ENCODE assay signal across 14 mouse cellular contexts in genomic region chr2:18819520-18819919, GRCm38 (mm10).
DNase-seq lines count a peak whose midpoint lies in the region; ATAC-seq and TF ChIP-seq lines count a peak whose summit lies in the region.
"Had no signal": no experiment of that assay in that cellular context is flagged by ENCODE, and none has a peak within 500 bp of the region (broad histone marks: within the 10 kb centered on the region; RNA-seq: fewer than 3 reads in every experiment).

No protein-coding gene starts in this region.

- 0 out of 2 replicates have a peak, but pooled peaks have one; percentile 23 for TF ChIP-seq CTCF in forebrain, postnatal 0 days (IDR thresholded peaks at IDR 0.05; ENCODE audit: low read depth)
- peak; percentile 43 for TF ChIP-seq CTCF in liver, embryonic 14.5 days (IDR thresholded peaks at IDR 0.05; ENCODE audit: low read depth)
- TF ChIP-seq CTCF in stomach, postnatal 0 days (IDR thresholded peaks at IDR 0.05; ENCODE audit: low read depth) = no peak

- no peaks in the 10 kb centered on the region for H3K36me3 ChIP-seq in forebrain, postnatal 0 days (ENCODE audit: insufficient read depth)
- no peaks in the 10 kb centered on the region for H3K36me3 ChIP-seq in forebrain, embryonic 16.5 days (ENCODE audit: control insufficient read depth, insufficient read depth)
- no peaks in the 10 kb centered on the region for H3K36me3 ChIP-seq in liver, embryonic 14.5 days (replicated peaks; ENCODE audit: control insufficient read depth, insufficient read depth, low read depth)
- H3K36me3 ChIP-seq in liver, embryonic 11.5 days (ENCODE audit: control insufficient read depth, insufficient read depth, low read length) = no peaks in the 10 kb centered on the region
- no peaks in the 10 kb centered on the region for H3K36me3 ChIP-seq in stomach, postnatal 0 days (ENCODE audit: control insufficient read depth, insufficient read depth, low read length)
- H3K36me3 ChIP-seq: embryonic facial prominence, embryonic 10.5 days; liver, embryonic 13.5 days had no signal

- H3K27me3 ChIP-seq in forebrain, postnatal 0 days (ENCODE audit: insufficient read depth, low read length) = no peaks in the 10 kb centered on the region
- no peaks in the 10 kb centered on the region for H3K27me3 ChIP-seq in forebrain, embryonic 16.5 days (replicated peaks; ENCODE audit: control insufficient read depth, insufficient read depth, low read length)
- no peaks in the 10 kb centered on the region for H3K27me3 ChIP-seq in liver, embryonic 14.5 days (ENCODE audit: control insufficient read depth, insufficient read depth, low read length)
- no peaks in the 10 kb centered on the region for H3K27me3 ChIP-seq in liver, embryonic 11.5 days (replicated peaks; ENCODE audit: control insufficient read depth, insufficient read depth, low read length)
- H3K27me3 ChIP-seq in stomach, postnatal 0 days (ENCODE audit: control insufficient read depth, insufficient read depth, low read length) = no peaks in the 10 kb centered on the region
- H3K27me3 ChIP-seq: liver, embryonic 13.5 days; Patski had no signal

- no peaks in the 10 kb centered on the region for H3K9me3 ChIP-seq in forebrain, postnatal 0 days (ENCODE audit: low read length)
- no peaks in the 10 kb centered on the region for H3K9me3 ChIP-seq in forebrain, embryonic 16.5 days (ENCODE audit: control insufficient read depth, low read length)
- no peaks in the 10 kb centered on the region for H3K9me3 ChIP-seq in liver, embryonic 14.5 days (ENCODE audit: control insufficient read depth, low read length)
- no peaks in the 10 kb centered on the region for H3K9me3 ChIP-seq in liver, embryonic 11.5 days (ENCODE audit: control insufficient read depth, low read length)
- H3K9me3 ChIP-seq in stomach, postnatal 0 days (ENCODE audit: control insufficient read depth, low read length) = no peaks in the 10 kb centered on the region
- H3K9me3 ChIP-seq: embryonic facial prominence, embryonic 10.5 days; liver, embryonic 13.5 days had no signal

- H3K4me3 ChIP-seq in forebrain, postnatal 0 days (ENCODE audit: low read depth, low read length) = no peak overlapping the region
- H3K4me3 ChIP-seq in forebrain, embryonic 16.5 days (replicated peaks; ENCODE audit: low read length) = no peak overlapping the region
- H3K4me3 ChIP-seq in liver, embryonic 14.5 days (ENCODE audit: insufficient read depth in 1 of 2, low read depth in 2 of 2, low read length in 2 of 2) = no peak overlapping the region
- H3K4me3 ChIP-seq in liver, embryonic 11.5 days (ENCODE audit: low read depth, low read length) = no peak overlapping the region
- H3K4me3 ChIP-seq in stomach, postnatal 0 days (ENCODE audit: low read depth, low read length) = no peak overlapping the region
- H3K4me3 ChIP-seq: embryonic facial prominence, embryonic 10.5 days; liver, embryonic 13.5 days had no signal

- DNase-seq in forebrain, postnatal 0 days = no peak
- DNase-seq in liver, embryonic 14.5 days (ENCODE audit: low read depth in 3 of 3, low spot score in 3 of 3) = no peak
- DNase-seq in liver, embryonic 11.5 days (ENCODE audit: low spot score) = no peak
- peak; percentile 30 to 33 for DNase-seq in B cell, adult 2 months
- peak; percentile 20 for DNase-seq in naive thymus-derived CD4-positive, alpha-beta T cell, adult 2 months (ENCODE audit: low read depth)
- DNase-seq in stomach, postnatal 0 days (ENCODE audit: low spot score) = no peak
- no peak for DNase-seq in cerebellum, adult 9-11 months
- DNase-seq: cerebellum, postnatal 10 days; kidney, adult 9 months; liver, embryonic 13.5 days had no signal

- H3K9ac ChIP-seq in forebrain, postnatal 0 days = no peak overlapping the region
- no peak overlapping the region for H3K9ac ChIP-seq in forebrain, embryonic 16.5 days (replicated peaks; ENCODE audit: low read depth, low read length)
- H3K9ac ChIP-seq in liver, embryonic 14.5 days (replicated peaks) = no peak overlapping the region
- H3K9ac ChIP-seq in liver, embryonic 11.5 days (ENCODE audit: low read depth, low read length) = no peak overlapping the region
- H3K9ac ChIP-seq in stomach, postnatal 0 days (ENCODE audit: low read length) = no peak overlapping the region
- H3K9ac ChIP-seq: hindbrain, embryonic 14.5 days; liver, embryonic 13.5 days had no signal

- TF ChIP-seq EP300 in liver, embryonic 14.5 days (IDR thresholded peaks at IDR 0.05; ENCODE audit: low read depth) = no peak
- TF ChIP-seq EP300 in stomach, postnatal 0 days (optimal IDR thresholded peaks at IDR 0.05) = no peak

- 78% methylated on average over 7 of the region's 7 CpGs for WGBS in forebrain, postnatal 0 days
- 74% methylated on average over 7 of the region's 7 CpGs for WGBS in forebrain, embryonic 16.5 days
- 55% methylated on average over 7 of the region's 7 CpGs for WGBS in liver, embryonic 14.5 days (ENCODE audit: insufficient replicate concordance)
- 69% methylated on average over 7 of the region's 7 CpGs for WGBS in liver, embryonic 11.5 days
- 74% methylated on average over 7 of the region's 7 CpGs for WGBS in stomach, postnatal 0 days

- H3K4me2 ChIP-seq in forebrain, postnatal 0 days (ENCODE audit: low read depth) = no peak overlapping the region
- no peak overlapping the region for H3K4me2 ChIP-seq in forebrain, embryonic 16.5 days (ENCODE audit: low read length)
- no peak overlapping the region for H3K4me2 ChIP-seq in liver, embryonic 14.5 days (ENCODE audit: low read depth)
- no peak overlapping the region for H3K4me2 ChIP-seq in liver, embryonic 11.5 days
- no peak overlapping the region for H3K4me2 ChIP-seq in stomach, postnatal 0 days (replicated peaks; ENCODE audit: low read depth)
- H3K4me2 ChIP-seq: hindbrain, embryonic 14.5 days; liver, embryonic 13.5 days had no signal

- H3K27ac ChIP-seq in forebrain, postnatal 0 days (ENCODE audit: low read depth, low read length) = no peak overlapping the region
- H3K27ac ChIP-seq in forebrain, embryonic 16.5 days (ENCODE audit: low read length) = no peak overlapping the region
- no peak overlapping the region for H3K27ac ChIP-seq in liver, embryonic 14.5 days
- H3K27ac ChIP-seq in liver, embryonic 11.5 days (ENCODE audit: low read depth, low read length) = no peak overlapping the region
- no peak overlapping the region for H3K27ac ChIP-seq in stomach, postnatal 0 days (replicated peaks)
- H3K27ac ChIP-seq: embryonic facial prominence, embryonic 10.5 days; hindbrain, embryonic 14.5 days; liver, embryonic 13.5 days had no signal

- no peaks in the 10 kb centered on the region for H3K4me1 ChIP-seq in forebrain, postnatal 0 days (ENCODE audit: insufficient read depth)
- peaks cover 13% of the 10 kb centered on the region for H3K4me1 ChIP-seq in forebrain, embryonic 16.5 days (replicated peaks; ENCODE audit: control insufficient read depth, insufficient read depth, low read length)
- H3K4me1 ChIP-seq in liver, embryonic 14.5 days (replicated peaks; ENCODE audit: control insufficient read depth in 2 of 2, insufficient read depth in 2 of 2, low read length in 1 of 2) = peaks cover 0 to 6% of the 10 kb centered on the region in 2 experiments; a peak in 1 of 4 replicates
- H3K4me1 ChIP-seq in liver, embryonic 11.5 days (replicated peaks; ENCODE audit: control insufficient read depth, insufficient read depth, low read length) = peaks cover 6% of the 10 kb centered on the region
- 0 out of 2 replicates have a peak, but pooled peaks cover 2% of the 10 kb centered on the region for H3K4me1 ChIP-seq in stomach, postnatal 0 days (replicated peaks; ENCODE audit: control insufficient read depth, insufficient read depth)

- ATAC-seq in forebrain, postnatal 0 days = no peak
- ATAC-seq in forebrain, embryonic 16.5 days = no peak
- no peak for ATAC-seq in liver, embryonic 14.5 days (ENCODE audit: insufficient read depth)
- no peak for ATAC-seq in liver, embryonic 11.5 days (replicated peaks; ENCODE audit: low FRiP score)
- ATAC-seq in stomach, postnatal 0 days (ENCODE audit: low FRiP score, low TSS enrichment) = no peak
- ATAC-seq: Patski had no signal

Comparison
In these comparisons a context has a peak if more than half of its experiments do, and no peak if none do; other contexts are left out.
1. DNase-seq: peak in B cell, adult 2 months (2 of 2) and naive thymus-derived CD4-positive, alpha-beta T cell, adult 2 months (single experiment); none in forebrain, postnatal 0 days (single experiment), liver, embryonic 14.5 days (0 of 3), liver, embryonic 11.5 days (single experiment), stomach, postnatal 0 days (single experiment) and cerebellum, adult 9-11 months (single experiment).